Mouse (Mus musculus): ENCODE measurements around the gene Krtap29-1.

Gene Krtap29-1

GRCm38 (mm10) chr11:99978953-99979352 lies at the start of gene Krtap29-1:
Gene Krtap29-1 (minus strand): TSS chr11:99979053.
- DNase-seq (ENCODE audit: low read depth, low spot score): no peak

DNA sequence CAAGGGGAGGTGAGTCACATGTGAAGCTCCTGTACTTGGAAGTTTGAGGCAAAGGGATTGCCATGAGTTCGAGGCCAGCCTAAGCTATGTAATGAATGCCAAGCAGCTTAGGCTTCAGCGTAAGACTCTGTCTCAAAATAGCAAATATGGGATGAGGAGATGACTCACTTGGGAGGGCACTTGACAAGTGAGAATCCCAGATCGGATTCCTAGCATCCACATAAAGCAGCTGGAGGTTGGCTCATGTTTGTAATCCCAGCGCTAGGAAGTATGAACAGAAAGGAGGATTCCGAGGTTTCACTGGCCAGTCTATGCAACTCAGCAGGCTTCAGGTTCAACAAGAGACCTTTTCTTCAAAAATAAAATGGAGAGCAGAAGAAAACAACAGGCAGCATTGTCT lies 42.6 kb upstream of the Krtap29-1 start:
- no peak for DNase-seq (ENCODE audit: low read depth, low spot score)

DNA sequence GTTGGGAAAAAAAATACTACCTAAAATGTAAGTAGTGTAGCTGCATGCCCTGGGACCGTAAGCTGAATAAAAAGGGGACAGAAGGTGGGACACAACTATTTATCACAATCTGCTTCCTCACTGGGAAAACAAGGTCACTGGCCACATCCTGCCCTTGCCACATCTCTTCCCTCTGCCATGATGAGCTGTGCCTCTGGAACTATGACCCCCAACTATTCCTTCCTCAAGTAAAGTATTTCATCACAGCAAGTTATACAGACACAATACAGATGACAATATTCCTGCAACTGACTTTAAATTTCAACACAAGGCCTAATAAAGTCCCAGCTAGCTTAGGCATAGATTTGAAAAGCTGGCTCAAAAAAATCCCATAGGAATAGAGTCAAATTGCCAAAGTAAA lies 40.6 kb upstream of the Krtap29-1 start:
- no peak for DNase-seq (ENCODE audit: low read depth, low spot score)

DNA sequence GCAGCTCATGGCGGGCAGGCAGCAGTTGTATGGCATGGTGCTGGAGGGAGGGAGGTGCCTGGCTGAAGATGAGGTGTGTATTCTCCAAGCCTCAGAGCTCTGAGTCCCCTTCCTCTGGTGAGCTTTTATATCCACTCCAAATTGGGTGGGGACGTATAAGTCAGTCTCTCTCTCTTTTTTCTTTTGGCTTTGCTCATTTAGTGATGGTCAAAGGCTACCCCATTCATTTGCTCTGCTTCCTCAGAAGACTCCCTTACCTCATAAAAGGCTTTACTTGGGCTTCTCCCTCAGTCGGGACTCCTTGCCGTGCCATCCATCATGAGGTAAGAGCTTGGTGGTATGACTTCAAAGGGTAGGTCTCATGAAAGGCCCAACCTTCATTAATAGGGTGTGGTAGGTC lies 37.3 kb upstream of the Krtap29-1 start, which contains the start of gene Krt33a:
Gene Krt33a, minus strand, starts transcription at position 101 of the 400 bp plus-strand sequence.
- no peak for DNase-seq (ENCODE audit: low read depth, low spot score)

DNA sequence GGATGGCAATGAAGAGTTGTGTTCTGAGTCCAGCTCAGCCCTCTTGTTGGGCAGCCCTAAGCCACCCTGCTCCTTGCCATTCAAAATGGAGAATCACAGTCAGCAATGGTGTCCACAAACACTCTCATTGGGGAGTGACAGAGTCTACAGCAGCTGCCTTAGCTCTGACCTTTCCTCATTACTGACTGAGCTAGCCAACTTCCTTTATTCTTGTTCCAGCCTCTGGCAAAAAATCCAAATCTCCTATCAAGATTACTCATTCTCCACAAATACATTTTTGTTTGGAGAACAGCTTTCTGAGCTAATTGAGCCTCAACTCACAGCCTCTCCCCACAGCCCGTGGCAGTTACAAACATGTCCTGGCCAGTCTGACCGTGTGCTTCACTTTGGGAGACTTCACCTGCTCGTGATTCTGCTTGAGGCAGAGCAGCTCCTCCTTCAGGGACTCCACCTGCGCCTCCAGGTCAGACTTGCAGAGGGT lies 34.9 kb upstream of the Krtap29-1 start:
- DNase-seq (ENCODE audit: low read depth, low spot score): no peak

DNA sequence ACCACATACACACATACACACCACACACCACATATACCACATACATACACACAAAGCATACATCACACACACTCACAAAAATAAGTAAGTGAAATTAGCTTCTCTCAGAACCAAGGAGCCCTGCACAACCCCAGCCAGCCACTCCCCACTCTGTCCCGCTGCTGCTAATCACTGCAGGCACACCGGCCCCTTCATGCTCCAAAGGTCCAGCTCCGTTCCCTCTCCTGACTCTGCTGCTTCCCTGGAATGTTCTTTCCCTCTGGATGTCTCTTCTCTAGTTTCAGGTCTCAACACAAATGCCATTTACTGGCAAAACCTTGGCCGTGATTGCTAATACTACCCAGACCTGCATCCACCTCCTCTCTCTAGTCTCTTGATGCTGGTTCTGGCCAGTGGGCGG lies 31.8 kb upstream of the Krtap29-1 start:
- DNase-seq (ENCODE audit: low read depth, low spot score): no peak

DNA sequence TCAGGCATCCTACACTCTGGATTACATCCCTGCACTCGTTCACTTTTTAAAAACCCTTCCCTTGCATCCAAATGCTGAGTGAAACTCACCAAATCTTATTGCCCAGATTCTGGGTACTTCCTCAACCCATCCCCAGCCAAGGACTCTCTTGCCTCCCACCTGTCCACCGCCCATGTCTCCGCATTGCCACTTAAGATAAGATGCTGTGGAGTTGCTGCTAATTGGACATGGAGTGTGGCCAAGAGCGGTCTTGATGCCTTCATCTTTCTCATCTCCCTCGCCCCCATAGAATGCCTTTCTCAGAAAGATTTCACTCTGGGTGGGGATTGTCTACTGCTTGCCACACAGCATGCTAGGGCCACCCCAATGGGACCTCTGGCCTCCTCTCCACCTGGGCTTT lies 29.5 kb upstream of the Krtap29-1 start:
- no peak for DNase-seq (ENCODE audit: low read depth, low spot score)

- DNase-seq (ENCODE audit: low read depth, low spot score): no peak
Measured at GRCm38 (mm10) chr11:100006624-100007023, 27.8 kb upstream of the Krtap29-1 start.

GRCm38 (mm10) chr11:100005905-100006304 lies 27.1 kb upstream of the Krtap29-1 start:
- no peak for DNase-seq (ENCODE audit: low read depth, low spot score)

DNA sequence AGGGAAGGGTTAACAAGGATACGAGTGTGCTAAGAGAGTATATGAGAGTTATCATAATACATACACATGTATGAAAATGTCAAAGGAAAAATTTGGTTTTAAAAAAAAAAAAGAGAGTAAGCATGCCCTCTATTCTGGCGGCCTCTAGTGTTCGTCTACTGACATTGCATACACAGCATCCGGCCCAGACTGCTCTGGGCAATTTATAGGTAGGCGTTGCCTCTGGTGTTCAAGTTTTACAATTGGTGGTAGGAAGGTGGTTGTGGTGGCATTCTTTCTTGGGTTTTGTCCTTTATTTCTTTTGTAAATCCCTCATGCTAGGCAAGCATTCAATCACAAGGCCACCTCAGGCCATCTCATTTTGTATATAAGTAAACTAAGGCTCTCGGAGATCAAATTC lies 26.0 kb upstream of the Krtap29-1 start:
- DNase-seq (ENCODE audit: low read depth, low spot score): peak; percentile 43

- DNase-seq (ENCODE audit: low read depth, low spot score): no peak
Measured at GRCm38 (mm10) chr11:99999091-99999490, 20.2 kb upstream of the Krtap29-1 start.

DNA sequence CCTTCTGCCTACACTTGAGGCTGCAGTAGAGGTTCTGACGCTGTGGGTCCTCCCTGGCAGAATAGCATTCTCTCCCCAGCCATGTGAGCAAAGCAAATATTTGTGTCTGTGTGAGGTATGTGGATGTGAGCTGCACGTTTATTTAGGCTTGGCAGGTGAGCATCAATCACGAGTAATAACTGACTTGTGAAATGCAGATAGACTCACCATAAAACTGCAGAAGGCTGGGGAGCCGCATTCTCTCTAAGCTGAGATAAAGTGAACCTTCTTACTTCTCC lies 15.5 kb upstream of the Krtap29-1 start:
- no peak for DNase-seq (ENCODE audit: low read depth, low spot score)

DNA sequence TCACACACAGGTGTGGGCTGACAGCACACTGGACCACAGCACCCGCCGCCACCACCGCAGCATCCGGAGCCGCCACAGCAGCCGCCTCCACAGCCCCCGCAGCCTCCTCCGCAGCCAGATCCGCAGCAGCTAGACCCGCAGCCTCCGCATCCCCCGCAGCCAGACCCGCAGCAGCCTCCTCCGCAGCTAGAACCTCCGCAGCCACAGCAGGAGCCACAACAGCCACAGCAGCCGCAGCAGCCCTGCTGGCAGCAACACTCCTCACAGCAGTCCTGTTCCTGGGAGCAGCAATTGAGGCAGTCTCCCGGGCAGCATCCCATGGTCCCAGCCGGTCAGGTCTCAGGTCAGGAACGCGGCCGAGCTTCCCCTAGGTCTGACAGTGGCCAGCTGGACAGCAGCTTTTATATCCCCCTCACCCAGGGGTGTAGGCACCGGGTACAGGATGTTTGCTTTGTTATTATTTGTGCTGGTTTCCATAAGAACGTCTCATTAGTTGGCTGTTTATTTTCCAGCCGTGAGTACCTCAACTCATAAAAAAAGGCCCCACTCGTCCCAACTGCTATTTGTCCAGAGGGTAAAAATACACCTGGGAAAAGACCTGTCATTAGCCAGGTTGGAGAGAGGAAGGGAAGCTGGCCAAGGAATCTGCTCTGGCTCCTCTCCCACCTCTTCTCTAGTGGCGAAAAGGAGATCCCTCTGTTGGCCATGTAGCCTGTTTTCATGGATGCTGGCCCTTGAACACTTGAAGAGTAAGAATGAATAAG lies 14.9 kb upstream of the Krtap29-1 start, which contains the start of gene Krtap17-1:
Gene Krtap17-1, minus strand, starts transcription at position 375 of the 764 bp plus-strand sequence.
- DNase-seq (ENCODE audit: low read depth, low spot score): no peak

- no peak for DNase-seq (ENCODE audit: low read depth, low spot score)
Measured at GRCm38 (mm10) chr11:99990571-99990970, 11.7 kb upstream of the Krtap29-1 start.

- no peak for DNase-seq (ENCODE audit: low read depth, low spot score)
Measured at GRCm38 (mm10) chr11:99989881-99990405, 11.1 kb upstream of the Krtap29-1 start.

DNA sequence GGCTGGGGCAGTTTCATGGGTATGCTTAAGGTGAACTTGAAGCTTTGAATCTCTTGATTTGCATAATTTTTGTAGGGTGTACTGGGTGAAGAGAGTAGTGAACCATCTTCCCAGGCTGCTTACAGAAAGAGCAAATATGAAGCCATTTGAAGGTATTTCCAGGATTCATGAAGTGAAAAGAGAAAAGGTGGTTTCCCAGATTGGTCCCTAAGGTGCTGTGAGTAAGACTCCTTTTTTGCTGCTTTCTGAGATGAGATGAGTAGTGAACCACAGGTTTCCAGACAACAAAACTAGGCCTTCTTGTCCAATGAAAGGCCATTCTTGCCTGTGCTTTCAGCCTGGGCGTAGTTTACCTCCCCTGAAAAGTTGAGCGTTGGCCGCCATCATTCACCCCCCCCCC lies 9.7 kb upstream of the Krtap29-1 start:
- no peak for DNase-seq (ENCODE audit: low read depth, low spot score)

DNA sequence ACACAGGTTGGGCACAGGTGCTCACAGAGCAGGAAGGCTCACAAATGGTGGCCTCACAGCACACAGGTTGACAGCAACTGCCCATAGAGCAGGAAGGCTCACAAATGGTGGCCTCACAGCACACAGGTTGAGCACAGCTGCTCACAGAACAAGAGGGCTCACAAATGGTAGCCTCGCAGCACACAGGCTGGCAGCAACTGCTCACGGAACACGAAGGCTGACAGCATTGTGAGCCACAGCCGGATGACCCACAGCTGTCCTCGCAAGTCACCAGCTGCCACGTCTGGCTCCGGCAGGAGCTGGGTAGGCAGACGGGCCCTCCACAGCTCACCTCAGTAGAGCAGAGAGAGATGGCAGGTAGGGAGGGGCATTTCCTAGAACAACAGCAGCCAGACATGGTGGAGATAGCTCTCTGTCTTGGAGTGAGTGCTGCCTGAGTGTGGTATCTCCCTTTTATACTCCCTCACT lies 7.4 kb upstream of the Krtap29-1 start, which contains the start of gene Krtap16-1:
Gene Krtap16-1, minus strand, starts transcription at position 418 of the 468 bp plus-strand sequence.
- DNase-seq (ENCODE audit: low read depth, low spot score): no peak

- no peak for DNase-seq (ENCODE audit: low read depth, low spot score)
Measured at GRCm38 (mm10) chr11:99985291-99986092, 6.6 kb upstream of the Krtap29-1 start.

DNA sequence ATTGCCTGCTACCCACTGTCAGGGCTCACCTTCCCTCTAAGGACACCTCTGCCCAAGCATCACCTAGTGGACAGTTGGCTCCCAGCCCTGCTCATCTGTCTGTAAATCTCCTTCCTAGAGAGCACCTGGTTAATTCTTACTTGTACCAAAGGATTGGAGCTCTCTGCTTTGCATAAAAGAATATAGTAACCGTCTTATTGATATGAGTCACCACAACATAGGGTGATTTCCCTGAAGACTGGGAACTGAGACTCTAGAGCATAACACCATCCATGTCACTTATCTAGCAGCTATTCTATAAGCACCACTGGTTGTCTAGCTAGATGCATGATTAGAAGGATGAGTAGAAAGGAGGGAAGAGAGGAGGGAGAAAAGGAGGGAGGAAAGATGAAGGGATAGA lies 4.6 kb upstream of the Krtap29-1 start:
- DNase-seq (ENCODE audit: low read depth, low spot score): no peak

DNA sequence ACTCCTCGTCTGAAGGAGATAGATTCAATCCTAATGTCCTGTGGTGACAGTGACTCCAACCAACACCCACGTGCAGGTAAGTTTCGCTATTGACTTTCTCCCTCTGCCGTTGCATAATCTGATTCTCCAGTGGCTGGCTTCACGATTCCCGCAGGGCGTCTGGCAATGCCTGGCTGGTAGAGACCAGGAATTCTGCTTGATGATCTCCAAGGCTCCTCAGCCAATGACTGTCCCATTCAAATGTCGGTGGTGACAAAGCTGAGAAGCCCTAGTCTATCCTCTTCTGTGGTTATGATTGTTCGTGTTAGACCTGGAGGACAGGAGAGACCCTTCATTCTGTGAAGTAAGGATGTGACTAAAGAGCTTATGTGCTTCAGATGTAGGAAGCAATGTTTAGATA lies 3.9 kb upstream of the Krtap29-1 start:
- DNase-seq (ENCODE audit: low read depth, low spot score): no peak

GRCm38 (mm10) chr11:99965961-99966360 lies 12.9 kb downstream of the Krtap29-1 start:
- DNase-seq (ENCODE audit: low read depth, low spot score): no peak

GRCm38 (mm10) chr11:99964213-99964612 lies 14.6 kb downstream of the Krtap29-1 start:
- DNase-seq (ENCODE audit: low read depth, low spot score): no peak
